Mouse (Mus musculus) intestine, embryonic 16.5 days (tissue): Measurements from ENCODE around the gene Zbtb22. TPM values are rescaled to one million over a fixed set of nuclear protein-coding genes. Genes with fewer than 3 reads are reported as not detected.
"Not testable (repeated sequence)": the region's sequence is repeated elsewhere in the genome, so short reads cannot be mapped to it uniquely, and the experiment has no call there.

ENCODE experiments used
- ATAC-seq: fragments of 200-750 bp; cut with Nextera tagmentation; 2 replicates; pipeline ENCODE4 v1.8.0; 2017; ENCODE audit warnings: moderate TSS enrichment, moderate library complexity
- H3K27ac ChIP-seq: fragments of 300-500 bp; sonication (generic); 2 replicates; pipeline ENCODE4 v1.5.1; 2014; ENCODE audit warnings: mild to moderate bottlenecking, low read length
- H3K27me3 ChIP-seq: fragments of 300-500 bp; sonication (generic); replicated peaks from 2 replicates; pipeline ENCODE4 v1.6.1; 2014; ENCODE audit warnings: low read length, control low read depth, mixed read lengths; ENCODE audit not compliant: control insufficient read depth, insufficient read depth
- H3K36me3 ChIP-seq: fragments of 300-500 bp; sonication (generic); 2 replicates; pipeline ENCODE4 v1.6.1; 2014; ENCODE audit warnings: low read length, control low read depth; ENCODE audit not compliant: control insufficient read depth, insufficient read depth
- H3K4me1 ChIP-seq: fragments of 300-500 bp; sonication (generic); 2 replicates; pipeline ENCODE4 v1.6.1; 2014; ENCODE audit warnings: low read length, control low read depth, mixed read lengths; ENCODE audit not compliant: control insufficient read depth, insufficient read depth
- H3K4me2 ChIP-seq: fragments of 300-500 bp; sonication (generic); 2 replicates; pipeline ENCODE4 v1.6.1; 2014; ENCODE audit warnings: low read depth, low read length, control low read depth
- H3K4me3 ChIP-seq: fragments of 300-500 bp; sonication (generic); 2 replicates; pipeline ENCODE4 v1.5.1; 2014; ENCODE audit warnings: mild to moderate bottlenecking, low read length
- H3K9ac ChIP-seq: fragments of 300-500 bp; sonication (generic); 2 replicates; pipeline ENCODE4 v1.6.1; 2014; ENCODE audit warnings: low read depth, low read length
- H3K9me3 ChIP-seq: fragments of 300-500 bp; sonication (generic); 2 replicates; pipeline ENCODE4 v1.6.1; 2016; ENCODE audit warnings: low read length, control low read depth; ENCODE audit not compliant: control insufficient read depth
- whole genome bisulfite sequencing: fragments of 180-500 bp; shearing (Covaris S2); extraction: QIAGEN DNeasy Blood & Tissue Kit; methylation state at CpG from one replicate; pipeline ENCODE4 v1.1.7; 2014; 5-methylcytosine and 5-hydroxymethylcytosine counted together
- polyA plus RNA-seq: library from polyadenylated mRNA; unstranded; fragments of >200 nt; fragmentation: Nextera tagmentation; extraction: Ambion mirVana; gene quantifications from 2 replicates; pipeline ENCODE4 v1.2.1, GENCODE M21; 2015

Zbtb22 gene
- polyA plus RNA-seq: 12.9 and 15.0 TPM in 2 replicates

DNA sequence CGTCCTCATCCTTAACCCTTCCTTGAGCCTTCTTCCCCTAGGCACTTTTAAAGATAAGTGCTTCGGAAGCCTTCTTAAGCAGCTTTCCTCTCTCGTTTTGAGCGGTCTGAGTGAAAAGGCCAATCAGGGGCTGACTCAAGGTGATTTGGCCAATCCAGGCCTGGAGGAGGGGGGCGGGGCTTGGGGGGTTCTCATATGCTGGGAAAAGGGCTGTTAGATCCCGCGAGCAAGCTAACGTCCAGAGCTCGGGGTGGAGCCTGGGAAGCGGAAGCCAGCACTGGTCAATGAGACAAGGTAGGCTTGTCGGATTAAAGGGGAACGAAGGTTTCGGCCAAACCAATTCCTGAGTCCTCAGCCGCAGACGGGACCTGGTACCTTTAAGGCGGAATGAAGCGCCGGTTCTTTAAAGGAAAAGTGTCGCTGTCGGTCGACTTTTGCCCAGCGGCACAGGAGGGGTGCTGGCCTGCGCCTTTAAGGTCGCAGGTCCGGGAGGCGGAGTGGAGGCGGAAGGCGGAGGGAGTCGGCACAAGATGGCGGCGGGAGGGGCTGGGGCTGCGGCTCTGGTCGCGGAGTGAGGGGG lies at the start of gene Zbtb22, which contains the start of gene Tapbp:
Gene Zbtb22, plus strand, starts transcription at position 234 of the 580 bp plus-strand sequence.
Gene Tapbp, plus strand, starts transcription at position 229 of the 580 bp plus-strand sequence.
- Histone ChIP-seq H3K9me3 (no peaks in the 10 kb centered on the region), H3K4me2 (peak within 1 kb of the TSS; percentile 66), H3K4me3 (peak within 1 kb of the TSS; percentile 57), H3K9ac (peak within 1 kb of the TSS; percentile 71), H3K4me1 (peaks cover 26% of the 10 kb centered on the region), H3K27ac (peak within 1 kb of the TSS; percentile 78), H3K36me3 (peaks cover 29% of the 10 kb centered on the region), H3K27me3 (no peaks in the 10 kb centered on the region)
- ATAC-seq: peak; percentile 92
- 0% methylated on average over 26 of the region's 34 CpGs for WGBS

DNA sequence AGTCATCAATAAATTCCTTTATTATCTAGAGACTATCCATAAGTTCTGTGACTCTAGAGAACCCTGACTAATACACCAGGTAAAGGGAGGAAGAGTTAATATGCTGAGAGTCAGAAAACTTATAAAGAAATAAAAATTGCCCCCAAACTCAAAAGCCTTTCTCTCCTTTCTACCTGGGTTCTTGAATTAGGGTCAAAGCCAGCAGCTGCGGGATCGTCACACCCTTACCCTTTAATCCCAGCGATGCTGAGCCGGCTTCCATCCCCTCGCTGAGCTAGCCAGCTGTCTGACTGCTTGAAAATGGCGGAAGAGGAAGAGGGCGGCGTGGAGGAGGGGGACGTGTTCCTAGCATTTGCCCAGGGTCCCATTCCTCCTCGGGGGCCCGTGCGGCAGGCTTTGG lies 42.2 kb upstream of the Zbtb22 start, which contains the start of gene Gm7029:
Gene Gm7029, plus strand, starts transcription at position 301 of the 400 bp plus-strand sequence.
- not testable (repeated sequence) for H3K4me2 ChIP-seq, ATAC-seq, H3K36me3 ChIP-seq, H3K9me3 ChIP-seq, H3K9ac ChIP-seq, H3K4me3 ChIP-seq, H3K27ac ChIP-seq, H3K27me3 ChIP-seq, H3K4me1 ChIP-seq
- 89% methylated on average over 3 of the region's 12 CpGs for WGBS

DNA sequence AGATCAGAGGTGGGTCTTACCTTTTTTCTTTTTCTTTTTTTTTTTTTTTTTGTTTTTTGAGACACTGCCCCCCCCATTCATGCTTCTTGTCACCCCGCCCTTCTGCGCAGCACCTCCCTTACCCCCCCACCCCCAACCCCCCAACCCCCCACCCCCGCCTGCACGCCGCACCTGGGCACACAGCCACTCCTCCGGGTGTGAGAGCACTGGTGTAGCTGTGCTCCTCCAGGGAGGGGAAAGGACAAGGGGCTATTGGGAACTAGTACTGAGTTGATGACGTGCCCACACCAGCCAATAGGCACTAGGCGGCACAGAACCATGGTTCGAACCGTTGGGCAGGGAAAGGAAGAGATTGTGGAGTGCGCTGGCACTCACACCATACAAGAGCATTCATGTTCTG lies 41.3 kb upstream of the Zbtb22 start:
- no peak for ATAC-seq
- H3K27me3 ChIP-seq: no peaks in the 10 kb centered on the region
- 92% methylated on average over 8 of the region's 11 CpGs for WGBS
- no peak overlapping the region for H3K9ac ChIP-seq
- H3K36me3 ChIP-seq: no peaks in the 10 kb centered on the region
- H3K4me2 ChIP-seq: no peak overlapping the region
- H3K9me3 ChIP-seq: no peaks in the 10 kb centered on the region
- H3K4me3 ChIP-seq: no peak overlapping the region
- H3K27ac ChIP-seq: no peak overlapping the region
- no peaks in the 10 kb centered on the region for H3K4me1 ChIP-seq

DNA sequence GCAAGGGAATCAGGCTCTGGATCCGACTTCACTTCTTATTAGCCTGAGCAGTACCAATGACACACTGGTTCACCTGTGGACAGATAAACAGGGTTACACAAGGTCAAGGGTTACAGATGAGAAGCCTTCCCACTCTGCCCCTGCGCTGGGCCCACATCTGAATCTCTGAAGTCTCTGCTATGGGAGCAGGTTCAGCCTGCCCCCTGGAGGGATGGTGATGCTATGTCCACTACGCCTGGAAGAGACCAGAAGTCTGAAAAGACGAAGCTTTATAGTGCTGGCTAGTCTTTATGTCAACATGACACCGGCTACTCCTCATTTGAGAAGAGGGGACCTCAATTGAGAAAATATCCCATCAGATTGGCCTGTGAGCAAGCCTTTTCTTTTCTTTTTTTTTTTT lies 39.9 kb upstream of the Zbtb22 start:
- H3K4me2 ChIP-seq, H3K4me3 ChIP-seq, H3K9ac ChIP-seq, H3K27me3 ChIP-seq, H3K9me3 ChIP-seq, H3K4me1 ChIP-seq, H3K27ac ChIP-seq, H3K36me3 ChIP-seq, ATAC-seq: not testable (repeated sequence)
- 71% methylated on average over 5 of the region's 5 CpGs for WGBS

DNA sequence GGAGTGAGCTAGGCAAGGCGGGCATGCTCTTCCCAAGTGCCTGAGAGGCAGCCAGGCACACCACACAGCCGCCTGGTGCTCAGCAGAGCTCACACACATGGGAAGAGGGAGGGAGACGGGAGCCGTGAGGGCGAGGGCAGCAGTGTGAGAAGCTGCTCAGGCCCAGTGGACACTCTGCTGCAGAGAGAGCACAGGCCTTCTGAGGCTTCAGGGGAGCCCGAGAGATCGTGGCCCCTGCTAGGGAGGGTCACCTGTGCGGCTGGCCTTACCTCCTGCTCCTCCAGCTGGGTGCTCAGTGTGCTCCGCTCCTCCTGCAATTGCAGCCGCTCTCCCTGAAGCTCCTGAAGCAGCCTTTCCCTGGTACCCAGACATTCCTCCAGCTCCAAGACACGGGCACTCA lies 31.4 kb upstream of the Zbtb22 start:
- not testable (repeated sequence) for H3K4me3 ChIP-seq, H3K9me3 ChIP-seq, H3K36me3 ChIP-seq, ATAC-seq, H3K4me2 ChIP-seq, H3K4me1 ChIP-seq, H3K27me3 ChIP-seq, H3K9ac ChIP-seq, H3K27ac ChIP-seq
- 94% methylated on average over 10 of the region's 11 CpGs for WGBS

DNA sequence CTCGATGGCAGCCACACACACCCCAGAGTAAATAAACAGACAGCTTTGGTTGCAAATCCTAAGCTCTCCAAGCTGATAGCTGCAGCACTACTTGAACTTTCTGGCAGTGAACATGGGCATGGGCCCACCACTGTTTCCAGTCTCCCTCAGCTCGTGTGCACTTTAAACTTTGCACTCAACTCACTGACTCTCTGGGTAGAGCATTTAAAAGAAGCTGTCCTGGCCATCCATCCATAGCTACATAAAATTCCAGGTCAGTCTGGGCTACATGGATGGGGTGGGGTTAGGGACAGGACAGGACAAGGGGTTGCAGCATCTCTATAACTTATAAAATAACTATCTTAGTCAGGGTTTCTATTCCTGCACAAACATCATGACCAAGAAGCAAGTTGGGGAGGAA lies 27.9 kb upstream of the Zbtb22 start:
- H3K4me2 ChIP-seq, H3K9me3 ChIP-seq, H3K4me3 ChIP-seq, ATAC-seq, H3K4me1 ChIP-seq, H3K9ac ChIP-seq, H3K27me3 ChIP-seq, H3K36me3 ChIP-seq, H3K27ac ChIP-seq: not testable (repeated sequence)
- 34% methylated on average over 2 of the region's 2 CpGs for WGBS

DNA sequence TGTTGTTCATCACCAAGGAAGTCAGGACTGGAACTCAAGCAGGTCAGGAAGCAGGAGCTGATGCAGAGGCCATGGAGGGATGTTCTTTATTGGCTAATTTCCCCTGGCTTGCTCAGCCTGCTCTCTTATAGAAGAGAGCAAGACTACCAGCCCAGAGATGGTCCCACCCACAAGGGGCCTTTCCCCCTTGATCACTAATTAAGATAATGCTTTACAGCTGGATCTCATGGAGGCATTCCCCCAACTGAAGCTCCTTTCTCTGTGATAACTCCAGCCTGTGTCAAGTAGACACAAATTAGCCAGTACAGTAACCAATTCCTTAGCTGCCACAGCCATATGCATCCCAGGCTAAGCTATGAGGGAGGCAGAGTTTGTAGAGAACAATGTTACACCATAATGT lies 27.5 kb upstream of the Zbtb22 start:
- not testable (repeated sequence) for ATAC-seq, H3K27me3 ChIP-seq, H3K4me3 ChIP-seq, H3K4me1 ChIP-seq, H3K27ac ChIP-seq, H3K36me3 ChIP-seq, H3K9me3 ChIP-seq, H3K9ac ChIP-seq
- H3K4me2 ChIP-seq: 0 out of 2 replicates have a peak overlapping the region, but pooled peaks have one; percentile 19

- peak overlapping the region; percentile 73 for H3K9ac ChIP-seq
- H3K9me3 ChIP-seq, H3K27ac ChIP-seq, H3K36me3 ChIP-seq, H3K4me1 ChIP-seq, H3K27me3 ChIP-seq: not testable (repeated sequence)
- peak overlapping the region; percentile 64 for H3K4me3 ChIP-seq
- H3K4me2 ChIP-seq: peak overlapping the region; percentile 58
- peak; percentile 36 for ATAC-seq
- WGBS: under 1% methylated on average over 38 of the region's 44 CpGs
Observed at GRCm38 (mm10) chr17:33889941-33890532, 25.7 kb upstream of the Zbtb22 start.

- under 1% methylated on average over 49 of the region's 49 CpGs for WGBS
Observed at GRCm38 (mm10) chr17:33890533-33891059, 25.1 kb upstream of the Zbtb22 start, which contains the start of gene Kifc1. Kifc1 (minus strand) TSS chr17:33890661.

More at GRCm38 (mm10) chr17:33890533-33891059, 25.1 kb upstream of the Zbtb22 start, which contains the start of gene Kifc1:
- peaks cover 10% of the 10 kb centered on the region for H3K4me1 ChIP-seq
- peak within 1 kb of the TSS; percentile 64 for H3K4me3 ChIP-seq
- H3K27ac ChIP-seq: no peak within 1 kb of the TSS
- no peaks in the 10 kb centered on the region for H3K27me3 ChIP-seq
- no peaks in the 10 kb centered on the region for H3K36me3 ChIP-seq
- peak within 1 kb of the TSS; percentile 73 for H3K9ac ChIP-seq
- no peaks in the 10 kb centered on the region for H3K9me3 ChIP-seq
- peak within 1 kb of the TSS; percentile 58 for H3K4me2 ChIP-seq
- peak; percentile 99 for ATAC-seq
